Mouse (Mus musculus) heart, adult 8-10 months (tissue): ENCODE data around the gene Brsk1. TPM values are rescaled to one million over a fixed set of nuclear protein-coding genes. Genes with fewer than 3 reads are reported as not detected.
A peak's percentile ranks its signal among the peaks of the same experiment; 100 is the strongest.

Experiments
- DNase-seq: peaks from one replicate; pipeline ENCODE4 v3.0.0; 2022; ENCODE audit warnings: low spot score
- total RNA-seq, 4 experiments: library from RNA; stranded (reverse); gene quantifications; 2 replicates each; pipeline ENCODE4 v1.2.4; 2022

Brsk1 gene
- total RNA-seq, 4 experiments from 2014 or later, result 0.57 to 1.2 (median 0.98) TPM

DNA sequence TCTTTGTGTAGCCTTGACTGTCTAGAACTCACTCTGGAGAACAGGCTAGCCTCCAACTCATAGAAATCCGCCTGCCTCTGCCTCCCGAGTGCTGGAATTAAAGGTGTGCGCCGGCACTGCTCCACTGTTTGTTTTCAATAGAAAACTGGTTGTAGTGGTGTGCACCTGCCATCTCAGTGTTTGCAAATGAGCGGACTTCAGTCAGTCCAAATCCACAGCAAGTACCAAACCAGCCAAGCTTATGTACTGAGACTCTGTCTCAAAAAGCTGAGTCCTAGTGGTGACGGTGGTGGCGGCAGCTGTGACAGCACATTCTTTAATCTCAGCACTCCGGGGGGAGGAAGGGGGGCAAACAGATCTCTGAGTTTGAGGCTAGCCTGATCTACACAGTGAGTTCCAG, 21.9 kb upstream of the Brsk1 start:
- no peak for DNase-seq

DNA sequence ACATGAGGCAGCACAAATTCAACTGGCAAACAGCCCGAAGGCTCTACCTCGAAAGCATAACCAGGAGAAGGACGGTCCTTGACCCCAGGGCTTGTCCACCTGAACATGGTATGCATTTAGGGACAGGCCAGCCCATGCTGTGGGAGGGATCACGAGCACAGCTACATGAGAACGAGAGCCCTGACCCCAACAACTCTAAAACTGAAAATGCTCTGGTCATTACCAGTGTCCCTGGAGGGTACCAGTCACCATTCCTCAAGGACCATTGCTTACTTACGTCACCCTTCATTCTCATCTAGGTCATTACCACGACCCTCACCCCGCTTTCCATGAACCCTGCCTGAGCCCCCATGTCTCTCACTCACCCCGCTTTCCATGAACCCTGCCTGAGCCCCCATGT, 21.2 kb upstream of the Brsk1 start:
- no peak for DNase-seq

DNA sequence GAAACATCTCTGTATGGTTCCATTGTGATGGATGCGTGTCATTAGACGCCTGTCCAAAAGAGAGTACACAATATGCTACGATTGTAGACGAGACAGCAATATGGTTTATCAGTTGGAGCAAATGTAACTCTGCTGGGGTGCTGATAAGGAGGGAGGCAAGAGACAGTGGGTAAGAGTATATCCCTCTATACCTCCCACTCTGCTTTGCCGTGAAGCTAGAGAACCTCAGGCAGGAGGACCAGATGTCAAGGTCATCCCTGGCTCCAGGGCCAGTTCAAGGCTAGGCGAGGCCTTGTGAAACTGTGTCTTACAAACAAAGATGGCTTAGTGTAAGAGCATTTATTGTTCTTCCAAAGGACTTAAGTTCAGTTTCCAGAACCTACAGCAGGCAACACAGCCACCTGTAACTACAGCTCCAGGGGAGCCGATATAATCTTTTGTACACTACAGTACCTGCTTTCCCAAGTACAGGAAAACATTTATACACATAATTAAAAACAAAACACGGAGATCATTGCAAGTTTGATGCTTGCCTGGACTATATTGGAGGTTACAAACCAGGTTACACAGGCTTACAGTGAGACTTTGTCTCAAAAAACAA, 19.6 kb upstream of the Brsk1 start:
- no peak for DNase-seq

DNA sequence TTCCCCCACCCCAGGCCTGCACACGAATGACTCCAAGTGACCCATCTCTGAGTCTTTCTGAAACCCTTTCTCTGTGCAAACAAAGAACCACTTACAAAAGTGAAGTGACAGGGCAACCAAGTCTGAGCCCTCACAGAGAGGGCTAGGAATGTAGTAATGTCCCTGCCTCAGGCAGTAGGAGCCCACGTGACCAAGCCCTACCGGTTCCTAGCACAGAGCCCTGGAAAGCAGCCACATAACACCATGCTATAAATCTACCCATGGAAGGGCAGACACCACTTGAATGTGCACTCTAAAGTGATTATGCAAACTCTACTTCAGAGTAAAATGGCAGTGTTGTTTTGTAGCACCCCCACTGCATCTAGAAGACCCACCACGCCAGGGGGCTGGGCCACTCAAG, 18.4 kb upstream of the Brsk1 start:
- no peak for DNase-seq

DNA sequence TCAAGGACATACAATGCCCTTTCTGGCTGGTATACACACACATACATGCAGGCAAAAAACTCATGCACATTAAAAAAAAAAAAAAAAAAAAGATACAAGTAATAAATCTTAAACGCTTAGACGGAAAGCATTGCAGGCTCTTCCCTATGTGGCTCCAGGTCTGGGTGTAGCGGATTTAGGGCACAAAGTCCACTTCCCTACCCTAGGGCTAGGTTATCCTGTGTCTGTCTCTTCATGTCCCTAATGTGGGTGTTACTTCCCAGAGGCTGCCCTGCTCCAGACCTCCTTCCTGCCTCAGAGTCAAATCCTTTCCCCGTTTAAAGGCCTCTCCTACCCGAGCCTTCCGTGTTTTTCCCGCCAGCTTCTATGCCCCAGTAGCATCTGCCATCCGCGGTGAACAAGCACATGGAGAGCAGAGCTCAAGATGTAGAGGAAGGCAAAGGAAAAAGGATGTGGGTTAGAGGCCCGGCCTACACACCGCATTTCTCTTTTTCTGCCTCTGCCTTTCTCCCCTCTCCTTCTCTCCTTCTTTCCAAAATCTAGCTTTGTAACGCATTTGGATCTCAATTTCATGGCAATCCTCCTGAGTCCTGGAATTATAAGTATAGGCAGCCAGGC, 16.2 kb upstream of the Brsk1 start:
- no peak for DNase-seq

DNA sequence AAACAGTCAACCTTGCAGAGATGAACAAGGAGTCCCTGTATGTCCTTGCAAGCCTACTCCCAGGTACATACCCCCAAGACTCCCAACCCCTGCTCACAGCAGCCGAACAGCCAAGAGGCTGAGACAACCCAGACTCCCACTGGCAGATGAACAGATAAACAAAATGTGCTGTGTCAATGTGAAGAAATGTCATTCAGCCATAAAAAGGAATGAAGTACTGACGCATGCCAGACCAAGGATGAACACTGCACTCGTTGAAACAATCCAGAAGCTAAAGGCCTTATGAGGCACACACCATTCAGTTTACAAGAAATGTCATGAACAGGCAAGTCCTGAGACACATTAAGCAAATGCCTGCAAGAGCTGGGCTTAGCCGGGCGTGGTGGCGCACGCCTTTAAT, 15.2 kb upstream of the Brsk1 start:
- DNase-seq, result no peak

DNA sequence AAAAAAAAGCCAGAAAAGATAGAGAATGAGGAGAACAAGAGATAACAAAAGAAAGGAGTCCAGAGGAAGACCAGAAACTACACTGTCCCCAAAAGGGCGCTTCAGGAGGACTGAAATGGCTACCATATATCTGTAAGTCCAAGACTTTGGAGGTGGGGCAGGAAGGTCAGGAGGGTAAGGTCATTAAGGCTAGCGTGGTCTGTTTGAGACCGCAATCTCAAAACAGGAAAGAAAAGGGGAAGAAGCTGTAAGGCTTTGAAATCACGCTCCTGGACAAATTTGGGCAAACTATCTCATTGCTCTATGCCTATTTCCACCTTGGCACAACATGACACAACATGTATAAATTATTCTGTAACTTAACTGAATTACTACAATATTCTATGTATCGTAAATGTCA, 7.1 kb upstream of the Brsk1 start:
- no peak for DNase-seq

DNA sequence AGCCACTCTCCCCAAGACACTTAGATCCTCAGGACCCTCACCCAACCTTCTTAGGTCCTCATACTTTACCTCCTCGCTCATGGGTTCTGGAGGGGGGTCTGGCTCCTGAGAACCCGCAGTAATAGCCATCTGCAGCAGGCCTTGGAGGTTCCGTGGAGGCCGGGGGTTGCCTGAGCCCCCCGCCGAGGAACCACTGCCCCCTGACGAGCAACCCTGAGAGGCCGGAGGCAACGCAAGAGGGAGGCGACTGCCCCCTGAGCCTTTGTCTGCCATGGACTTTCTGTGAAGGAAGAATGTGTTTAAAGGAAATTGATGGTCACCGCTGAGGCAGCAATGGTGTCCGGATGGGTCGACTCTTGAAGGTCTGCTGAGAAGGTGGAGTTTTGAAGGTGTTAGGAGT, 6.2 kb upstream of the Brsk1 start:
- no peak for DNase-seq

DNA sequence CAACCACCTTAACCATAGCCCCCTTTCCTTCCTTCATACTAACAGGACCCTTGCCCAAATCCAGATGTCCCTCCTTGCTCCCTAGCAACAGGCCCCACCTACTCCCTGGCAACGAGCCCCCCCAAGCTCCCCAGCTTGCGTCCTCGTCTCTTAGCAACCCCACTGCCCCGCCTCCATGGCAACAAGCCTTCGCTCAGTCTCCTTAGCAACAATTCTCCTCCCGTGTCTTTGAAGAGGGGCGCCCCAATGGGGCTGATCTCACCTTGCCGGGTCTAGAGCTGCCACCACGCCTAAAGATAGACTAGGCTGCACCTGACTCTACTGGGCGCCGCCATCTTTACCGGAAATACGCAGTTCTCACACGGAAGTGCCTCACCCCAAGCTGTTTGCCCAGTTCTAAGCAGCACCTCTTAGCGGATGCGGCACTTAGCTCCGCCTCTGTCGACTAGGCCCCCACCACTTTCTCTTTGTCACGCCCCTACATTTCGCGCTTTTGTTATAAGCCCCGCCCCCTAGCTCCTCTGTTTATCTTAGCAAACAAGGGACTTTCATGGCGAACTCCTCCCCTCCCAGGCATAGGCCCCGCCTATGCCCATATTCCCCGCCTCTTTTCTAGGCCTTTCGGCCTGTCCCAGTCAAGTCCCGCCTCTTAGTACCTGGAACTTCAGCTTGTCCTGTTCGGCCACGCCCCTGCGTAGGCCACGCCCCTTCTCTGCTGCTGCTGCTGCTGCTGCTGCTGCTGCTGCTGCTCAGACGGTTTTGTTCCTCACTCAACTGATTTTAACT, 5.6 kb upstream of the Brsk1 start, which contains the start of gene Hspbp1:
Gene Hspbp1 (minus strand): TSS at position 437 of the 786 bp plus-strand sequence.
- DNase-seq, result peak; percentile 96

DNA sequence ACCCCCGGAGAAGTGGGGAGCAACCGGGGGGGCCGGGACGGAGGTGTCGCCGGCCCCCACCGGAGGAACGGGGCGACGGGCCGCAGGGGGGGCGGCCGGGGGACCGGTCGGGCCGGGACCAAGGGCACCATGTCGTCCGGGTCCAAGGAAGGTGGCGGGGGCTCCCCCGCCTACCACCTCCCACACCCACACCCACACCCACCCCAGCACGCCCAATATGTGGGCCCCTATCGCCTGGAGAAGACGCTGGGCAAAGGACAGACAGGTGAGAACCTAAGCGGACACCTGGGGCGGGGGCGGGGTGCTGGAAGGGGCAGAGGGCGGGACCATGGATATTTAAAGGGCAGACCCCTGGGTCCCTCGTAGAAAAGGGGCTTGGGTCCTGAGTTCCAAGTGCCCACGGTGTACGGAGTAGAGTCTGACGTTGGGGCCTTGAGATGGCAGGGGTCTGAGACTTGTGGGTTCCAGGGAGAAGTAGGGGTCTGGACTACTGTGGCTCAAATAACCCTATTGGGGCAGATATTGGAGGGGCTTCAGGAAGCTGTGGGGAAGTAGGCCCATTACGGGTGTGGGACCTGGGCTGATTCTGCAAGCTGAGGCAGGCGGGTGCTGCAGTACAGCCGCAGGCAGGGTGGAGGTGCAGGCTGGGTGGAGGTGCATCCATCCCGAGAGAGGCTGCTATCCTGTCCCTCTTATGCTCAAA, 698 bp downstream of the Brsk1 start:
- DNase-seq, result no peak

DNA sequence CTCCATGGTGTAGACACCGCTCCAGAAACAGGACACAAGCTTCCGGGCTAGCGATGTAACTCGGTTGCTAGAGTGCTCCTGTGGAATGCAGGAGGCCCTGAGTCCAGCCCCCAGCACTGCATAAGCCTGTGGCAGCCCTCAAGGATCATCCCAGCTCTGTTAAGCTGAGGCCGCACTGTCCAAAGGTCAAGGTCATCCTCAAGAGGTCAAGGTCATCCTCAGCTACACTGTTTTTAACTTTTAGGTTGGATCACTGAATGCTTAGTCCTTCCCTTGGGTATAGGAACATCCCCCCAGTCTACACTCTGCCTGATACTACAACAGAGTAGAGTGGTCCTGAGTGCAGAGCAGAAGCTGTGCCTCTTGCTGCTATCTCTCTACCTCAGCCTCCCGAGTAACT, 2.6 kb downstream of the Brsk1 start:
- DNase-seq, result no peak

DNA sequence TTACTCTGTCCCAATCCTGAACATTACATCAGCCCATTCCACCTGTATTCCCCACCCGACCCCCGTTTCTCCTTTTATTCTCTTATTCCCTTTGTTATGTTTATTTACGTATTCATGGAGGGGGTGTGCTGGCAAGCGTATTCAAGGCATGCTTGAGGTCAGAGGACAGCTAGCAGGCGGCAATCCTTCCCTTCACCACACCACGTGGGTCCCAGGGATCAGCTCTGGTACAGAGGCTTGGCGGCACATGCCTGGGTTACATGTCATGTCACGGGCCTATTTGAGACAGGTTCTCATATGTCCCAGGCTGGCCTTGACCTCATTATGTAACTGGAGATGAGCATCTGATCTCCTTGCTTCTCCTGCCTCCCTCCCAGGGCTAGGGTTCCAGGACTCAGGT, 11.9 kb downstream of the Brsk1 start:
- DNase-seq, result no peak

DNA sequence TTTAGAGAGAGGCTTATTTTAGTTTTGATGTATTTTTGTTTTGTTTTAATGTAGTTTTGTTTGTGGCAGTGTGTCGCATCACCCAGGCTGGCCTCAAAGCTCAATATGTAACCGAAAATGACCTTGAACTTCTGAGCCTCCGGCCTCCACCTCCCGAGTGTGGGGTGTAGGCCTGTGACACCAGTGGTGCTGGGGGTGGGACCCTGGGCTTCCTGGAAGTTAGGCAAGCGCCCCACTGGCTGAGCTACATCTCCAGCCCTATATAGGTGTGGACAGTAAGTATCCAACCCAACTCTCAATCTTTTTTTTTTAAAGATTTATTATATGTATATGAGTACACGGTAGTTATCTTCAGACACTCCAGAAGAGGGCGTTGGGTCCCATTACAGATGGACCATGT, 12.8 kb downstream of the Brsk1 start:
- DNase-seq, result no peak

DNA sequence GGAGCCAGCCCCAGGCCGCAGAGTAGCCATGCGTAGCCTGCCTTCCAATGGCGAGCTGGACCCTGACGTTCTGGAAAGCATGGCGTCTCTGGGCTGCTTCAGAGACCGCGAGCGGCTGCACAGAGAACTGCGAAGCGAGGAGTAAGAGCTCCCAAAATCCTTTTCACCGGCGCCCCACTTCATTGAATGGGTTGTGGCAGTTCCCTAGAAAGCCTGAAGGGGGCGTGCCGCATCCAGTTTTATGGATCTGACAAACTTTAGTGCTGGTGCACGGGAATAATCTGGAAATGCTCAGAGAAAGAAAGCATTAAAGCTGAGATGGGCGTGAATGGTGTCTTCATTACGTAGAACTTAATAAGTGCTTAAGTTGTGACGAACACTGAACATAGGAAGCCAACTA, 14.7 kb downstream of the Brsk1 start:
- no peak for DNase-seq

DNA sequence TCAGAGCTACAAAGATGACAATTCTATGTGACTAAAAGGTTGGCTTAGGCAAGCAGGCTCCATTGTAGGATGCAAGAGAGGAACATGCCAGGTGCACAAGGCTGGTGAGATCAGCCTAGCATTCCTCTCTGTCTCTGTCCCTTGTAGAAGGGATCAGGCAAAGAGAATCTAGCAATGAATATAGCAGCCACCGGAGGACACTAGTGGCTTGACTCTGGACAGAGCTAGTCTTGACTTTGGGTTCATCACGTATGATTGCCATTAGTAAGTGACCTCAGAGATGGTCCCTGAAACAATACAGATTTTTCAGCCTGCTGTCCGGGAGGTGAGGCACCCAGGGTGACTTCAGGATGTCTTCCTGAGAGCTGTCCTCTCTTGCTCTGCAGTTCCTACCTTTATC, 22.2 kb downstream of the Brsk1 start:
- DNase-seq, result no peak

DNA sequence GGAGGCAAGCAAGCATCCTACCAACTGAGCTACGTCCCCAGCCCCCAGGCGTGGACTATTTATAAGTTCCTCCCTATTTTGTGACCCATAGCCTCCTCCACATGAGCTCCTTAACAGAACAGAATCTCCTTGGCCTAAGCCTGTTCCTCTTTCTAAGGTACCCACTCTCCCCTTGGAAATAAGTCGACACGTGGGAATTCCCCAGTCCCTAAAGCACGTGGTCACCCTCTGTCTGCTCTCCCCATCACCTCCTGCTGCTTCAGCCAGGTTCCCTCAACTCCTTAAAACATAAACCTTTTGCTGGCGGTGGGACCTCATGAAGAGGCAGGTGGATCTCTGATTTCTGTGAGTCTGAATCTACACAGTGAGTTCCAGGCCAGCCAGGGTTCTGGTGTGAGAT, 26.6 kb downstream of the Brsk1 start:
- DNase-seq, result no peak

DNA sequence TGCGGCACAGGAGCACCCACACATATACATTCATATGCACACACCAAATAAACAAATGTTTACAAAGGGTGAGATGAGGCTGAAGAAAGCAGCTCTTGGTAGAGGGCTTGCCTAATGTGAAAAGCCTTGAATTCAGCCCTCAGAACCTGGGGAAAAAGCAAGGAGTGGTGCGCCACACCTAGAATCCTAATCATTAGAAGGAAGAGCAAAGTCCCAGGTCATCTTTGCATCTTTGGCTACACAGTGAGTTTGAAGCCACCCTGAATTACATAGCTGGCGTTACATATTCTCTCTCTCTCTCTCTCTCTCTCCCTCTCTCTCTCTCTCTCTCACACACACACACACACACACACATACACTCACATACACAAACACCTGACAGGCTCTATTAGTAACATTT, 28.9 kb downstream of the Brsk1 start:
- DNase-seq, result no peak

DNA sequence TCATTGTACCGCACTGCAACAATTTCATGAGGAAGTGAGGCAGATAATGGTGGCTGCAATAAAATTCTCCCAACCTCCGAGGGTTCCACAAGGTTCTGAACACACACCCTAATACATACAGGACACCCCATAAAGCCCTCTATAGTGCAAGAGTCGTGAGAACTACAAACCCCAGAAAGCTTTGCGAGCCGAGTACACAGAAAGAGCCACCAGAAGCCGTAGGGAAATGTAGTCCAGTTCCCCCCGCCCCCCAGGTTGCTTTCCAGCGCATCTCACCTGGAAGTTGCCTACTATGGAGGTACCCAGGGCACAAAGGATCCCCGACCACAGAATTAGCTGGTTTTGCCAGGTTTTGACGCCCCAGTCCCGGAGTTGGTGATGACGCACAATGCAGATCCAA, 33.1 kb downstream of the Brsk1 start:
- no peak for DNase-seq

DNA sequence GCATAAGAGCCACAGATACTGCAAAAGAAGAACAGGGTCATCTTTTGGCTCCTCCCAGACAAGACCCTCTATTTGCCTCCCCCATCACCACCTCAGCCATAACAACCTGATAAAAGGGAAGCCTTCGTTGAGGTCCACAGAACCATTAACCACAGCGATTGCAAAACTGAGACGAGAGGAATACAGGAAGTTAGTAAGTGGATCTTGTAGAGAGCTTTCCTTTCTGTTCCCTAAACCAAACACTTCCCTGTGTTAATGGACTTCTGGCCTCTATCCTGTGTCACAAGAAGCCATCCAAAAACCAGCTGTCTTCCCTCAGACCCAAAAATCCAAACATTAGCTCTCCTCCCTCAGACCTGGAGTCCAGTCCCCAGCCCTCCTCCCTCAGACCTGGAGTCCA, 34.0 kb downstream of the Brsk1 start:
- DNase-seq, result peak; percentile 20

DNA sequence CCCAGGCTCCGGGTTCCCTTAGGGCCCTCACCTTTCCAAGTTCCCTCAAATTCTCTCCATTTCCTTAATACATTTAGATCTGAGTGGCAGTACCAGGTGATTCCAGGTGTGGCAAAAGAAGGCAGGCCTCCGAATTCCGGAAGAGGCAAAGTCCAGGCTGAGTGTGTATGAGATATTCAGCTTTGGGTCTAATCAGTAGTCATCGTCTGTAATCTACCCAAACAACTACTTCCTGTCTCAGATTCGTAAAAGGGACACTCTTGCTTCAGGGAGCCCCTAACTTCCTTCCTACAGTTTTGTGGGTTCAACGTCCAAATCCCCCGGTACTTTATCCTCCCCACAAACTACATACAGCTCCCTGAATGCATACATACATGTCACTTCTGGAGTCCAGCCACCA, 34.8 kb downstream of the Brsk1 start, which contains the start of gene Tmem150b:
Gene Tmem150b (minus strand): TSS at position 81 of the 400 bp plus-strand sequence.
- no peak for DNase-seq

DNA sequence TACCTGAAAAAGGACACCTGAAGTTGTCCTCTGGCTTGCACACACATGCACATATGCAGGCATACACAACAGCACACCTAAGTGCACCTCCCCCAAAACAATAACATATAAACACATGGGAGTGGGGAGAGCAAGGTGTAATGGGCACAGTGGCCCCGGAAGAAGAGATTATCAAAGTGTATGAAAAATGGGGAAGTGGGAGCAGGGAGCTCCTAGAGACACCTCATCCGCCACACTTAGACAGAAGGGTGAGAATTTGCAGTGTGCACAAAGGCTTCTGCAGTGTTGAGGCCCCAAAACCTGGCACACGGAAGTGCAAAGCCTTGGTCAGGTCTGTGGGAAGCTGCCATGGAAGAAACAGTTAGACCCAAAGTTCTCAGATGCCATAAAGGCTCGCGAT, 40.7 kb downstream of the Brsk1 start:
- DNase-seq, result no peak

DNA sequence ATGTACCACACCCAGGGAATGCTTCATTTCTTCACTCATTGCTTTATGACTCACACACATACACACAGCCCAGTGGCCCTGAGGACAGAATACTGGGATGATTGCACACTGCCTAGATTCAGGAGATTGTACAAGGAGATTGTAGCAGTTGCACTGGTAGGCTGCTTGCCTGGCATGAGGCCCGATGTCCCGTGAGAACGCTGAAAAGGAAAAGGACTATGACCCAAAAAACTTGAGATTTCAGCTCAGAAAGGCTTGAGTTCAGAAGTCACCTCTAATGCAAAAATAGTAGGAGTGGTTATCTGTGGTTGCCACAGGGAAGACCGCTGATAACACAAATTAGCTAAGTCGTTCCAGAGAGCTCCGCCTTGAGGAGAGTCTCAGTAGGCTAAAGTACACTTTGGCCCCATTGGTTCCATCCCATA, 42.6 kb downstream of the Brsk1 start:
- no peak for DNase-seq
